Mouse (Mus musculus) testis, adult 2 months (tissue): Measurements from ENCODE around the gene Ahnak. TPM values are rescaled to one million over a fixed set of nuclear protein-coding genes. Genes with fewer than 3 reads are reported as not detected.
"Not testable (repeated sequence)": the region's sequence is repeated elsewhere in the genome, so short reads cannot be mapped to it uniquely, and the experiment has no call there.

Source experiments
- H3K27ac ChIP-seq: fragments of 200-500 bp; 2 replicates; pipeline ENCODE4 v1.5.1; 2012; ENCODE audit warnings: low read depth, low read length; ENCODE audit not compliant: control insufficient read depth, insufficient read depth
- H3K27me3 ChIP-seq: fragments of 200-500 bp; 2 replicates; pipeline ENCODE4 v1.6.1; 2012; ENCODE audit warnings: mild to moderate bottlenecking, low read length, moderate library complexity; ENCODE audit not compliant: control insufficient read depth, insufficient read depth
- H3K36me3 ChIP-seq: fragments of 200-500 bp; 2 replicates; pipeline ENCODE4 v1.6.1; 2012; ENCODE audit warnings: mild to moderate bottlenecking, low read length; ENCODE audit not compliant: control insufficient read depth, insufficient read depth
- H3K4me1 ChIP-seq: fragments of 200-500 bp; 2 replicates; pipeline ENCODE4 v1.6.1; 2012; ENCODE audit warnings: low read length; ENCODE audit not compliant: control insufficient read depth, insufficient read depth
- H3K4me3 ChIP-seq: fragments of 200-500 bp; 2 replicates; pipeline ENCODE4 v1.5.1; 2012; ENCODE audit warnings: low read depth, mild to moderate bottlenecking, low read length, moderate library complexity, mixed read lengths; ENCODE audit not compliant: control insufficient read depth
- CTCF ChIP-seq: fragments of 200-500 bp; IDR thresholded peaks from 2 replicates; pipeline ENCODE4 v1.5.1; 2012; ENCODE audit warnings: low read depth, mild to moderate bottlenecking, inconsistent platforms, low read length, moderate library complexity; ENCODE audit not compliant: control insufficient read depth, insufficient read depth, insufficient replicate concordance
- POLR2A ChIP-seq: fragments of 200-500 bp; IDR thresholded peaks from 2 replicates; pipeline ENCODE4 v1.6.1; 2012; ENCODE audit warnings: low read depth, mild to moderate bottlenecking, inconsistent platforms, low read length, moderate library complexity; ENCODE audit not compliant: control insufficient read depth
- polyA plus RNA-seq: library from polyadenylated mRNA; depleted of rRNA; stranded (reverse); fragments of >200 nt; gene quantifications from 2 replicates; pipeline ENCODE4 v1.2.3, GENCODE M21; 2012; rRNA removed

The Ahnak gene
- polyA plus RNA-seq, 1 experiment, result 1.6 TPM

GRCm38 (mm10) chr19:9119655-9120425 is 130.8 kb downstream of the Ahnak start:
- Histone ChIP-seq H3K4me3 (no peak overlapping the region), H3K36me3 (no peaks in the 10 kb centered on the region; the same call in none of the 2 replicates), H3K27me3 (no peaks in the 10 kb centered on the region), H3K27ac (no peak overlapping the region), H3K4me1 (no peaks in the 10 kb centered on the region)
- TF ChIP-seq CTCF (no peak), POLR2A (no peak)

GRCm38 (mm10) chr19:9122390-9122789 is 133.3 kb downstream of the Ahnak start:
- Histone ChIP-seq H3K4me1 (no peaks in the 10 kb centered on the region), H3K27ac (no peak overlapping the region), H3K4me3 (no peak overlapping the region), H3K27me3 (no peaks in the 10 kb centered on the region), H3K36me3 (no peaks in the 10 kb centered on the region; the same call in none of the 2 replicates)
- no peak for TF ChIP-seq CTCF
- no peak for TF ChIP-seq POLR2A

GRCm38 (mm10) chr19:9123986-9124385 is 134.9 kb downstream of the Ahnak start:
- H3K36me3 ChIP-seq, result not testable (repeated sequence)

More at GRCm38 (mm10) chr19:9123986-9124385, 134.9 kb downstream of the Ahnak start:
- not testable (repeated sequence) for H3K4me1 ChIP-seq, H3K4me3 ChIP-seq, H3K27me3 ChIP-seq, H3K27ac ChIP-seq

Other genes starting within 250 kb of the Ahnak start
- gene 1700092M07Rik, start 248.6 kb upstream of the Ahnak start, polyA plus RNA-seq, result 670 and 676 TPM in 2 replicates
- gene Stx5a, start 247.9 kb upstream of the Ahnak start, polyA plus RNA-seq, result 61.5 and 62.8 TPM in 2 replicates
- gene Nxf1, start 232.2 kb upstream of the Ahnak start, polyA plus RNA-seq, result 166 and 174 TPM in 2 replicates
- 15.8 and 17.0 TPM in 2 replicates for gene Tmem223, start 218.3 kb upstream of the Ahnak start, polyA plus RNA-seq
- 29.7 and 30.8 TPM in 2 replicates for gene Tmem179b, start 214.8 kb upstream of the Ahnak start, polyA plus RNA-seq
- gene Taf6l, start 202.9 kb upstream of the Ahnak start, polyA plus RNA-seq, result 28.1 and 36.2 TPM in 2 replicates
- gene Polr2g, start 190.7 kb upstream of the Ahnak start, polyA plus RNA-seq, result 38.4 and 48.4 TPM in 2 replicates
- gene Zbtb3, start 186.7 kb upstream of the Ahnak start, polyA plus RNA-seq, result 40.5 and 44.2 TPM in 2 replicates
- 6.8 and 7.9 TPM in 2 replicates for gene Ttc9c, start 170.0 kb upstream of the Ahnak start, polyA plus RNA-seq
- gene Hnrnpul2, start 169.3 kb upstream of the Ahnak start, polyA plus RNA-seq, result 12.9 and 14.9 TPM in 2 replicates
- gene AC129217.1, start 159.5 kb upstream of the Ahnak start, polyA plus RNA-seq, result 0.64 and 1.9 TPM in 2 replicates
- gene Bscl2, start 151.8 kb upstream of the Ahnak start, polyA plus RNA-seq, result 743 and 750 TPM in 2 replicates
- 2.0 and 2.4 TPM in 2 replicates for gene Gng3, start 150.1 kb upstream of the Ahnak start, polyA plus RNA-seq
- gene Lrrn4cl, start 138.5 kb upstream of the Ahnak start, polyA plus RNA-seq, result 0.37 and 0.40 TPM in 2 replicates
- gene Ubxn1, start 117.8 kb upstream of the Ahnak start, polyA plus RNA-seq, result 83.7 and 92.2 TPM in 2 replicates
- 40.0 and 41.0 TPM in 2 replicates for gene Uqcc3, start 108.4 kb upstream of the Ahnak start, polyA plus RNA-seq
- 1.1 and 1.9 TPM in 2 replicates for gene Lbhd1, start 105.6 kb upstream of the Ahnak start, polyA plus RNA-seq
- not detected in 2 replicates for gene Gm49403, start 105.4 kb upstream of the Ahnak start, polyA plus RNA-seq
- 48.2 and 48.4 TPM in 2 replicates for gene 1810009A15Rik, start 100.4 kb upstream of the Ahnak start, polyA plus RNA-seq
- gene Gm49416, start 100.4 kb upstream of the Ahnak start, polyA plus RNA-seq, result 1.1 TPM in 1 of 2 replicates, not detected in the other
- 6.6 and 6.7 TPM in 2 replicates for gene Ints5, start 96.3 kb upstream of the Ahnak start, polyA plus RNA-seq
- 49.9 and 57.0 TPM in 2 replicates for gene Ganab, start 91.2 kb upstream of the Ahnak start, polyA plus RNA-seq
- gene B3gat3, start 68.9 kb upstream of the Ahnak start, polyA plus RNA-seq, result 19.5 and 20.4 TPM in 2 replicates
- 11.6 and 13.7 TPM in 2 replicates for gene Rom1, start 59.9 kb upstream of the Ahnak start, polyA plus RNA-seq
- gene Eml3, start 59.7 kb upstream of the Ahnak start, polyA plus RNA-seq, result 4.9 and 5.7 TPM in 2 replicates
- 14.0 and 14.5 TPM in 2 replicates for gene Mta2, start 47.4 kb upstream of the Ahnak start, polyA plus RNA-seq
- gene Tut1, start 35.4 kb upstream of the Ahnak start, polyA plus RNA-seq, result 38.2 and 38.6 TPM in 2 replicates
- 442 and 506 TPM in 2 replicates for gene Eef1g, start 22.2 kb upstream of the Ahnak start, polyA plus RNA-seq
- 0.41 TPM in 1 of 2 replicates, not detected in the other for gene Scgb1a1, start 98.7 kb downstream of the Ahnak start, polyA plus RNA-seq
- gene Asrgl1, start 146.4 kb downstream of the Ahnak start, polyA plus RNA-seq, result 232 and 259 TPM in 2 replicates